51 mouse cellular contexts compared by ENCODE assay signal in genomic region chrX:116680878-116681277, GRCm38 (mm10). TPM values are rescaled to one million over a fixed set of nuclear protein-coding genes. Genes with fewer than 3 reads are reported as not detected.
"Had no signal": no experiment of that assay in that cellular context is flagged by ENCODE, and none has a peak within 500 bp of the region (broad histone marks: within the 10 kb centered on the region; RNA-seq: fewer than 3 reads in every experiment).

Gene H2afb2 (plus strand): TSS chrX:116681178.

- H3K4me1 ChIP-seq: heart, embryonic 10.5 days; heart, embryonic 12.5 days; heart, embryonic 13.5 days; heart, embryonic 15.5 days; hindbrain, embryonic 10.5 days; hindbrain, embryonic 12.5 days; hindbrain, embryonic 13.5 days; hindbrain, embryonic 15.5 days; intestine, embryonic 15.5 days; kidney, embryonic 15.5 days had no signal

- H3K27ac ChIP-seq: heart, embryonic 10.5 days; heart, embryonic 13.5 days; heart, embryonic 15.5 days; hindbrain, embryonic 10.5 days; hindbrain, embryonic 12.5 days; hindbrain, embryonic 13.5 days; hindbrain, embryonic 14.5 days; hindbrain, embryonic 15.5 days; hindbrain, postnatal 0 days; intestine, embryonic 15.5 days; kidney, embryonic 15.5 days; kidney, postnatal 0 days; layer of hippocampus, adult 2 months had no signal

- DNase-seq: heart, postnatal 10 days; heart, postnatal 14 days; heart, postnatal 36 days; heart, postnatal 4 days; kidney, adult 11 months; kidney, adult 18-20 months; kidney, adult 2 months; kidney, adult 8-10 months; kidney, adult 9 months; kidney, postnatal 10 days; kidney, postnatal 14 days; kidney, postnatal 25 days; kidney, postnatal 36 days; kidney, postnatal 4 days; layer of hippocampus, adult 9-11 months; layer of hippocampus, postnatal 36 days had no signal

- H3K27me3 ChIP-seq: heart, embryonic 12.5 days; heart, embryonic 13.5 days; heart, embryonic 15.5 days; hindbrain, embryonic 12.5 days; hindbrain, embryonic 13.5 days; hindbrain, embryonic 15.5 days; intestine, embryonic 15.5 days; kidney, embryonic 15.5 days had no signal

- H3K9me3 ChIP-seq: heart, embryonic 10.5 days; heart, embryonic 12.5 days; heart, embryonic 13.5 days; heart, embryonic 15.5 days; hindbrain, embryonic 10.5 days; hindbrain, embryonic 12.5 days; hindbrain, embryonic 13.5 days; hindbrain, embryonic 15.5 days; intestine, embryonic 15.5 days; kidney, embryonic 15.5 days had no signal

- ATAC-seq: hindbrain, embryonic 16.5 days; hindbrain, postnatal 0 days; inflammation-experienced regulatory T-cells, adult 6 months; intestine, embryonic 15.5 days; intestine, embryonic 16.5 days; intestine, postnatal 0 days had no signal

- H3K4me3 ChIP-seq: heart, embryonic 10.5 days; heart, embryonic 12.5 days; heart, embryonic 13.5 days; heart, embryonic 15.5 days; hindbrain, embryonic 10.5 days; hindbrain, embryonic 12.5 days; hindbrain, embryonic 13.5 days; hindbrain, embryonic 15.5 days; intestine, embryonic 15.5 days; kidney, embryonic 15.5 days; layer of hippocampus, adult 2 months had no signal

- H3K36me3 ChIP-seq: heart, embryonic 10.5 days; heart, embryonic 12.5 days; heart, embryonic 13.5 days; heart, embryonic 15.5 days; hindbrain, embryonic 10.5 days; hindbrain, embryonic 12.5 days; hindbrain, embryonic 13.5 days; hindbrain, embryonic 15.5 days; intestine, embryonic 15.5 days; kidney, embryonic 15.5 days had no signal

- H3K9ac ChIP-seq: heart, embryonic 12.5 days; heart, embryonic 13.5 days; heart, embryonic 15.5 days; hindbrain, embryonic 12.5 days; hindbrain, embryonic 13.5 days; hindbrain, embryonic 14.5 days; hindbrain, embryonic 15.5 days; intestine, embryonic 15.5 days; kidney, embryonic 15.5 days had no signal

- H3K4me2 ChIP-seq: heart, embryonic 11.5 days; heart, embryonic 12.5 days; heart, embryonic 13.5 days; heart, embryonic 15.5 days; hindbrain, embryonic 12.5 days; hindbrain, embryonic 13.5 days; hindbrain, embryonic 14.5 days; hindbrain, embryonic 15.5 days; intestine, embryonic 15.5 days; kidney, embryonic 15.5 days had no signal

RNA-seq across cellular contexts. Expression of gene H2afb2, which starts in this region (rescaled TPM):
- total RNA-seq: heart, postnatal 10 days; heart, postnatal 14 days; heart, postnatal 25 days; heart, postnatal 36 days; heart, postnatal 4 days; hematopoietic stem cell, adult 5-6 weeks; hindbrain, postnatal 0 days; layer of hippocampus, adult 18-20 months; layer of hippocampus, adult 2 months; layer of hippocampus, adult 8-10 months; layer of hippocampus, postnatal 10 days; layer of hippocampus, postnatal 14 days; layer of hippocampus, postnatal 25 days; layer of hippocampus, postnatal 36 days; left cerebral cortex, adult 18-20 months had no signal
- polyA plus RNA-seq: heart, embryonic 10.5 days; heart, embryonic 11.5 days; heart, embryonic 12.5 days; heart, embryonic 13.5 days; heart, embryonic 14.5 days; heart, embryonic 15.5 days; heart, embryonic 16.5 days; heart, postnatal 0 days; hindbrain, embryonic 10.5 days; hindbrain, embryonic 11.5 days; hindbrain, embryonic 12.5 days; hindbrain, embryonic 13.5 days; hindbrain, embryonic 14.5 days; hindbrain, embryonic 15.5 days; hindbrain, embryonic 16.5 days; hindbrain, postnatal 0 days; inflammation-experienced regulatory T-cells, adult 6 months; intestine, embryonic 14.5 days; intestine, embryonic 15.5 days; intestine, embryonic 16.5 days; intestine, postnatal 0 days; kidney, adult 2 months; kidney, embryonic 14.5 days; kidney, embryonic 15.5 days; kidney, embryonic 16.5 days; kidney, postnatal 0 days; large intestine, adult 2 months had no signal
